In the genomic region with DNA sequence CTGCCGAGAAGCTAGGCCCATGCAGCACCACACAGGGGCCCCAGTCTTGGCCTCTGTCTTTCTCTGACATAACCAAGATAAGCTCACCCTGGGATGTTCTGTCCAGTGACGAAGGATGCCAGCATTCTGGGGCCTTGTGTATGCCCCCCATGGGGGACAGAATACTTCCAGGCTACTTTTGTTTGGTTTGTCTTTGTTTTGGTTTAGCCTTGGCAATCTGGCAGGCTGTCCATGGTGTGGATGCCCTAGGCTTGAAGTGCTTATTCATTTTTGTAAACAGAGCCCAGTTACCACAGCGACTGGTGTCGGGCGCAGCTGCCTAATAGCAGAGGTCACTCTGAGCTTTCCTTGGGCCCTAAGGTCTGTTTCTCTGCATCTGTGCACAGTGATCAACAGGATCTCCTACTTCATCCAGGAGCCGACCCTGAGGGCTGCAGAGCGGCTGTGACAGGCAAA, we compare ENCODE assay signal across 9 mouse cellular contexts. TPM values are rescaled to one million over a fixed set of nuclear protein-coding genes. Genes with fewer than 3 reads are reported as not detected.
DNase-seq lines count a peak whose midpoint lies in the region; ATAC-seq and TF ChIP-seq lines count a peak whose summit lies in the region.
"Had no signal": no experiment of that assay in that cellular context is flagged by ENCODE, and none has a peak within 500 bp of the region (broad histone marks: within the 10 kb centered on the region; RNA-seq: fewer than 3 reads in every experiment).

No protein-coding gene starts in this region.

- TF ChIP-seq CTCF in left cerebral cortex, adult 2 months (IDR thresholded peaks at IDR 0.05), result no peak

- DNase-seq in left cerebral cortex, postnatal 4 days, result peak; percentile 16
- no peak for DNase-seq in left cerebral cortex, adult 2 months (ENCODE audit: extremely low spot score in 1 of 2, low spot score in 2 of 2)
- peak; percentile 53 for DNase-seq in heart, adult 8-10 months (ENCODE audit: low spot score)
- no peak for DNase-seq in spleen, postnatal 14 days (ENCODE audit: low spot score in 2 of 2)
- DNase-seq in urinary bladder, postnatal 10 days (ENCODE audit: low spot score), result no peak

- H3K36me3 ChIP-seq in liver, embryonic 12.5 days, result no peaks in the 10 kb centered on the region
- H3K36me3 ChIP-seq in stomach, embryonic 15.5 days, result no peaks in the 10 kb centered on the region

- no peaks in the 10 kb centered on the region for H3K27me3 ChIP-seq in liver, embryonic 12.5 days (replicated peaks)
- H3K27me3 ChIP-seq in stomach, embryonic 15.5 days (replicated peaks), result no peaks in the 10 kb centered on the region

- intact Hi-C loops in left cerebral cortex, postnatal 4 days (cut with DNase I), result no loop called here
- intact Hi-C loops in left cerebral cortex, adult 2 months (cut with DNase I), result no loop called here

- H3K9ac ChIP-seq in liver, embryonic 12.5 days, result peak overlapping the region; percentile 19; the same call in 1 of the 2 replicates
- H3K9ac ChIP-seq in stomach, embryonic 15.5 days, result no peak overlapping the region

- peak; percentile 75 for ATAC-seq in liver, embryonic 12.5 days
- ATAC-seq in stomach, embryonic 15.5 days (ENCODE audit: insufficient read depth, low FRiP score, low read depth), result no peak
- no peak for ATAC-seq in erythroblast, adult 5-6 weeks (replicated peaks; ENCODE audit: low FRiP score, poor library complexity, severe bottlenecking)

- H3K9me3 ChIP-seq in liver, embryonic 12.5 days (replicated peaks), result no peaks in the 10 kb centered on the region
- no peaks in the 10 kb centered on the region for H3K9me3 ChIP-seq in stomach, embryonic 15.5 days

- H3K27ac ChIP-seq in left cerebral cortex, adult 2 months, result no peak overlapping the region
- peak overlapping the region; percentile 84 for H3K27ac ChIP-seq in liver, embryonic 12.5 days
- peak overlapping the region; percentile 24; the same call in 1 of the 2 replicates for H3K27ac ChIP-seq in stomach, embryonic 15.5 days

- peak overlapping the region; percentile 44 for H3K4me2 ChIP-seq in liver, embryonic 12.5 days
- no peak overlapping the region for H3K4me2 ChIP-seq in stomach, embryonic 15.5 days

- WGBS in liver, embryonic 12.5 days (ENCODE audit: insufficient replicate concordance), result 42% methylated on average over 7 of the region's 7 CpGs
- 34% methylated on average over 7 of the region's 7 CpGs for WGBS in stomach, embryonic 15.5 days

- H3K4me1 ChIP-seq in liver, embryonic 12.5 days, result peaks cover 81% of the 10 kb centered on the region
- peaks cover 37% of the 10 kb centered on the region for H3K4me1 ChIP-seq in stomach, embryonic 15.5 days

- no peak overlapping the region for H3K4me3 ChIP-seq in left cerebral cortex, adult 2 months
- H3K4me3 ChIP-seq in liver, embryonic 12.5 days, result no peak overlapping the region
- no peak overlapping the region for H3K4me3 ChIP-seq in stomach, embryonic 15.5 days (replicated peaks)
- H3K4me3 ChIP-seq: myocyte had no signal

RNA-seq across cellular contexts. Expression of a gene that starts 51.4 kb away (rescaled TPM):
- 1 to 10 TPM; 6.7 to 8.7 TPM for total RNA-seq in left cerebral cortex, postnatal 4 days (2021)
- 10 to 100 TPM; 10.8 to 11.3 TPM for total RNA-seq in left cerebral cortex, adult 2 months (2021)
- 10 to 100 TPM; 38.5 to 48.2 (median 44.6) TPM for total RNA-seq in heart, adult 8-10 months (2022)
- 18.4 and 19.2 TPM in 2 replicates for polyA plus RNA-seq in liver, embryonic 12.5 days (2016; fragmentation: Nextera tagmentation; extraction: Ambion mirVana)
- 20.3 and 24.2 TPM in 2 replicates for polyA plus RNA-seq in stomach, embryonic 15.5 days (2015; fragmentation: Nextera tagmentation; extraction: Ambion mirVana)
- 1.5 and 1.9 TPM in 2 replicates for total RNA-seq in erythroblast, adult 5-6 weeks (2015; ENCODE audit: low replicate concordance)
- total RNA-seq in erythroblast, adult 5-6 weeks (2017; ENCODE audit: low replicate concordance), result 2.2 and 2.6 TPM in 2 replicates

Comparison
In these comparisons a context has a peak if more than half of its experiments do, and no peak if none do; other contexts are left out.
1. DNase-seq: peak in left cerebral cortex, postnatal 4 days (single experiment) and heart, adult 8-10 months (single experiment); none in left cerebral cortex, adult 2 months (0 of 2), spleen, postnatal 14 days (0 of 2) and urinary bladder, postnatal 10 days (single experiment).